Mouse (Mus musculus) hindbrain, embryonic 16.5 days (tissue): ENCODE results near the gene Gm3055. TPM values are rescaled to one million over a fixed set of nuclear protein-coding genes. Genes with fewer than 3 reads are reported as not detected.
"Not testable (repeated sequence)": the region's sequence is repeated elsewhere in the genome, so short reads cannot be mapped to it uniquely, and the experiment has no call there.

Experiments used
- ATAC-seq: fragments of 200-750 bp; cut with Nextera tagmentation; 2 replicates; pipeline ENCODE4 v1.8.0; 2017; ENCODE audit warnings: moderate TSS enrichment, moderate library complexity
- H3K27ac ChIP-seq: fragments of 300-500 bp; sonication (generic); 2 replicates; pipeline ENCODE4 v1.5.1; 2014; ENCODE audit warnings: low read depth, mild to moderate bottlenecking, control low read depth, low read length, moderate library complexity
- H3K27me3 ChIP-seq: fragments of 300-500 bp; sonication (generic); replicated peaks from 2 replicates; pipeline ENCODE4 v1.6.1; 2014; ENCODE audit warnings: low read length; ENCODE audit not compliant: control insufficient read depth, insufficient read depth
- H3K36me3 ChIP-seq: fragments of 300-500 bp; sonication (generic); 2 replicates; pipeline ENCODE4 v1.6.1; 2014; ENCODE audit warnings: mild to moderate bottlenecking, low read length, moderate library complexity, mixed read lengths; ENCODE audit not compliant: control insufficient read depth, insufficient read depth
- H3K4me1 ChIP-seq: fragments of 300-500 bp; sonication (generic); 2 replicates; pipeline ENCODE4 v1.6.1; 2014; ENCODE audit warnings: low read depth, low read length; ENCODE audit not compliant: control insufficient read depth, insufficient read depth
- H3K4me2 ChIP-seq: fragments of 300-500 bp; sonication (generic); 2 replicates; pipeline ENCODE4 v1.6.1; 2014; ENCODE audit warnings: mild to moderate bottlenecking, low read length, control low read depth, moderate library complexity
- H3K4me3 ChIP-seq: fragments of 300-500 bp; sonication (generic); 2 replicates; pipeline ENCODE4 v1.5.1; 2014; ENCODE audit warnings: mild to moderate bottlenecking, low read length, control low read depth, moderate library complexity
- H3K9ac ChIP-seq: fragments of 300-500 bp; sonication (generic); 2 replicates; pipeline ENCODE4 v1.6.1; 2014; ENCODE audit warnings: low read depth, mild to moderate bottlenecking, control low read depth, low read length, moderate library complexity
- H3K9me3 ChIP-seq: fragments of 300-500 bp; sonication (generic); 2 replicates; pipeline ENCODE4 v1.6.1; 2014; ENCODE audit warnings: mild to moderate bottlenecking, low read length, moderate library complexity; ENCODE audit not compliant: control insufficient read depth
- WGBS: fragments of 180-500 bp; shearing (Covaris S2); extraction: QIAGEN DNeasy Blood & Tissue Kit; methylation state at CpG from one replicate; pipeline ENCODE4 v1.1.7; 2014; 5-methylcytosine and 5-hydroxymethylcytosine counted together
- polyA plus RNA-seq: library from polyadenylated mRNA; unstranded; fragments of >200 nt; fragmentation: Nextera tagmentation; extraction: Ambion mirVana; gene quantifications from 2 replicates; pipeline ENCODE4 v1.2.1, GENCODE M21; 2015

The Gm3055 gene
- 14.4 and 14.9 TPM in 2 replicates for polyA plus RNA-seq

DNA sequence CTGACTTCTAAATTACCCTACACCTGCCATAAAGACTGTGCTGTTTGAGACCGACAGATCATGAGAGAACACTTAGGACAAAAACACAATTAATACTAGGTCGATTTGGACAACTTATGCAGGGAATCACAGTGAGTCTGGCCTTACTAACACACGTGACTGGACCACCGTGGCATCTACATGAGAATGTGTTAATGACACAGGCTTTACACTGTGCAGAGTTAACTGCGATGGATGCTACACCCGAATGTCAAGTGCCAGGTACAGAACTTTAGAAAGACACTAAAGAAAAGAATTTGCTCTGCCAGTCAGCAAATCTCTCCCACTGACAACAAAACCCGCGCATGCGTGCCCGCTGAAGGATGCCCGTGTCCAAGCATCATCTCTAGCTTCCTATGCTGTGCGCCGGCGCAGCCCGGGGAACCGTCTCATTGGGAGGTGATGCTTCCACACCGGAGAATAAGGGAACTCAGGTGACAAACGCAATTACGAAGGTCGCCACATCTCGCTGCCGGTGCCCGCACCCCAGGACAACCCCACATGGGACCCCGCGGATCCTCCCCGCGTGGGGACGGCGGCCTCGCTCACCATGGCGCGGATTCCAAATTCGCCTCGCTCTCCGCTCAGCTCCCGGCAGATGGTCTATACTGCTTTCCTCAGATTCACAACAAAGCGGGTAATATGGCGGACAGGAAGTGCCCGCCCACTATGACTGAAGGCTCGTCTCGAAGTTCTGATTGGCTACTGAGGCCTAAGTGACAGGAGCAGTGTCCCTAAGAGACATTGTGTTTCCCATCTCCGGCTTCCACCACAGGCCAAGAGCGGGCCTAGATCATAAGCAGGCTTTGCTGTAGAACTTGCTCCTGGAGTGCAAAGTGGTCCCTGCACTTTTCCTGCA is at the start of gene Gm3055:
Gene Gm3055 (minus strand): TSS at position 656 of the 898 bp plus-strand sequence.
- H3K9me3 ChIP-seq, H3K4me2 ChIP-seq, H3K4me1 ChIP-seq, H3K27me3 ChIP-seq, H3K9ac ChIP-seq, H3K36me3 ChIP-seq, H3K4me3 ChIP-seq, H3K27ac ChIP-seq: not testable (repeated sequence)
- peak; percentile 99 for ATAC-seq
- WGBS: no CpG with 5 or more reads among the region's 43 CpGs

DNA sequence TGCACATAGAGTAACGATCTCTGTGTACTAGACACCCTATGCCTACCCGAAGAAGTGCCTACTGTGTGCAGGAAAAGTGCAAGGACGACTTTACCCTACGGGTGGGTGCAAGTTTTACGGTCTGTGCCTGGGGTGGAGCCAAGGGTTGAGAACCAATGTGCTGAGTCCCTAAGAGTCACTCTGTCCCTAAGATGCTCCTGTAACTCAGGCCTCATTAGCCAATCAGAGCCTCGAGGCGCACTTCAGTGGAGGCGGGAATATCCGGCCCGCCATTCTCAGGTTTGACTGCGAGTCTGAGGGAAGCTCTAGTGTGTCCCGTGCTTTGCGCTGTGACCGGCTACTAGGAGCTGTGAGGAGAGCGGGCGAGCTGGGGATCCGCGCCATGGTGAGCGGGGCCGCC is 40.9 kb upstream of the Gm3055 start, which contains the start of gene Gm4767:
Gene Gm4767 (plus strand): TSS at position 288 of the 400 bp plus-strand sequence.
- H3K27me3 ChIP-seq, H3K36me3 ChIP-seq, ATAC-seq, H3K4me2 ChIP-seq, H3K9ac ChIP-seq, H3K4me1 ChIP-seq, H3K9me3 ChIP-seq, H3K27ac ChIP-seq, H3K4me3 ChIP-seq: not testable (repeated sequence)
- WGBS: 32% methylated on average over 12 of the region's 20 CpGs

DNA sequence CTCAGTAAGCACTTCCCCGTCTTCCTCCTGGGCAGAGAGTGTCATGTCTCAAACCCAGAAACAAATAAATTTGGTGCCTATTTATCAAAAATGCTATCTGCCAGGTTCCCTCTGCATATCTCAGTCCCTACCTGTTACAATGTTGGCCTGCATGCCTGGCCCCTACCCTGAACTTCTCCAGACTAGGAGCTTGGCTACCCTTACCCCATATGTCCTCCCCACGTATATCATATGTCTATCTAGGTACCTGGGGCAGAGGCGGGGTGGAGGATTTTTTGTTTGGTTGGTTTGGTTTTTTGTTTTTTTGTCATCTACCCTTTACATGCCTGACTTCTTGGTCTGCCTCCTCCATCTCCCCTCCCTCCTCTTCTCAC is 430 bp upstream of the Gm3055 start:
- H3K9ac ChIP-seq, H3K27me3 ChIP-seq, H3K27ac ChIP-seq, H3K36me3 ChIP-seq, H3K4me2 ChIP-seq, H3K9me3 ChIP-seq, H3K4me1 ChIP-seq, H3K4me3 ChIP-seq: not testable (repeated sequence)
- ATAC-seq: peak; percentile 56
- no CpG with 5 or more reads among the region's 3 CpGs for WGBS

DNA sequence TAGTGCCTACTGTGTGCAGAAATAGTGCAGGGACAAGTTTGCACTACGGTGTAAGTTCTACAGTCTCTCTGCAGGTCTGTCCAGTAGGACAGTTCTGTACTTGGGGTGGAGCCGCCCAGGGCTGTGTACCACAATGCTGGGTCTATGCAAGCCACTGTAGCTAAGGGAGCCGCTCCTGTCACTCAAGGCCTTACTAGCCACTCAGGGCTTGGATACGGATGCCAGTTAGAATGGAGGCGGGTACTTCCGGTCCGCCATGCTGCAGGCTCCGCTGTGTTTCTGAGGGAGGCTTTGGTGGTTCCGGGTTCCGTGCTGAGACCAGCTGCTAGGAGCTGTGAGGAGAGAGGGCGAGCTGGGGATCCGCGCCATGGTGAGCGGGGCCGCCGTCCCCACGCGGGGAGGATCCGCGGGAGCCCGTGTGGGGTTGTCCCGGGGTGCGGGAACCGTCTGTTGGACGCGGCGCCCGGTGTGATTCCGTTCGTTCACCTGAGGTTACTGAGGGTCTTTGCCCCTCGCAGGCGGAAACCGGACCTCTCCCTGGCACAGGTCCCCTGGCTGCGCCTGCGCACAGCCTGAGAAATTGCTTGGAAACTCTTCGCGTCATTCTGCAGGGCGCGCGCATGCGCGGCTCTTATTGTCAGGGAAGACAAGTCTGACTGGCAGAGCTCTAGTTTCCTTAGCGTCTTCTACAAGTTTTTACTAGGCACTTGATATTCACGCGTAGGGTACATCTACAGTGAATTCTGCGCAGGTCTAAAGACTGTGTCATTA is 66.2 kb downstream of the Gm3055 start, which contains the start of gene Zfp433:
Gene Zfp433 (plus strand): TSS at position 295 of the 771 bp plus-strand sequence.
- peak; percentile 100 for ATAC-seq
- not testable (repeated sequence) for H3K4me2 ChIP-seq, H3K4me1 ChIP-seq, H3K27me3 ChIP-seq, H3K27ac ChIP-seq, H3K4me3 ChIP-seq, H3K9me3 ChIP-seq, H3K9ac ChIP-seq, H3K36me3 ChIP-seq
- WGBS: no CpG with 5 or more reads among the region's 46 CpGs

Other genes with a start within 250 kb of the Gm3055 start
- 0.81 and 1.1 TPM in 2 replicates for gene Gna15, start 246.9 kb downstream of the Gm3055 start, polyA plus RNA-seq
- gene Gna11, start 226.0 kb downstream of the Gm3055 start, polyA plus RNA-seq: 96.0 and 104 TPM in 2 replicates
- 457 and 712 TPM in 2 replicates for gene Aes, start 211.7 kb downstream of the Gm3055 start, polyA plus RNA-seq
- gene Tle2, start 196.6 kb downstream of the Gm3055 start, polyA plus RNA-seq: 40.9 and 50.2 TPM in 2 replicates
- gene Tle6, start 170.1 kb downstream of the Gm3055 start, polyA plus RNA-seq: 9.0 and 9.2 TPM in 2 replicates
- 1.6 and 2.3 TPM in 2 replicates for gene BC025920, start 164.9 kb downstream of the Gm3055 start, polyA plus RNA-seq
- 35.8 and 46.0 TPM in 2 replicates for gene Sirt6, start 143.4 kb downstream of the Gm3055 start, polyA plus RNA-seq
- gene Ankrd24, start 142.6 kb downstream of the Gm3055 start, polyA plus RNA-seq: 18.2 and 19.2 TPM in 2 replicates
- gene Gm10778, start 122.1 kb downstream of the Gm3055 start, polyA plus RNA-seq: 6.2 and 6.6 TPM in 2 replicates
- 14.4 and 16.1 TPM in 2 replicates for gene Zfp433, start 66.3 kb downstream of the Gm3055 start, polyA plus RNA-seq
- gene Gm4767, start 41.0 kb upstream of the Gm3055 start, polyA plus RNA-seq: 2.9 TPM in 2 replicates
- gene Gm32687, start 92.8 kb upstream of the Gm3055 start, polyA plus RNA-seq: 10.8 TPM in 2 replicates
- gene Zfp781, start 159.3 kb upstream of the Gm3055 start, polyA plus RNA-seq: 4.9 and 8.3 TPM in 2 replicates